Mouse (Mus musculus) left cerebral cortex, adult 2 months (tissue): Measurements from ENCODE around the gene Jade2. TPM values are rescaled to one million over a fixed set of nuclear protein-coding genes. Genes with fewer than 3 reads are reported as not detected.

Source experiments
- DNase-seq, 2 experiments: peaks; one replicate each; pipeline ENCODE4 v3.0.0; 2021 to 2022; ENCODE audit warnings: low spot score in 2 of 2, mixed read lengths in 1 of 2; ENCODE audit errors: extremely low spot score in 1 of 2
- H3K27ac ChIP-seq: fragments of 200-600 bp; 2 replicates; pipeline ENCODE4 v1.8.1; 2022
- H3K4me3 ChIP-seq: fragments of 200-600 bp; 2 replicates; pipeline ENCODE4 v1.8.1; 2022
- CTCF ChIP-seq: fragments of 200-600 bp; IDR thresholded peaks from 2 replicates; pipeline ENCODE4 v1.8.1; 2022; ENCODE audit warnings: antibody characterized with exemption, mild to moderate bottlenecking, moderate library complexity
- intact Hi-C: fragments of 180-260 bp; cut with DNase I; formaldehyde crosslinking; loops from one replicate; pipeline ENCODE4 v1.15.1; 2025
- total RNA-seq, 2 experiments: library from RNA; stranded (reverse); gene quantifications; 2 replicates each; pipeline ENCODE4 v1.2.3; 2021

The Jade2 gene
- total RNA-seq, 2 experiments from 2014 or later, result 49.6 to 60.3 TPM

DNA sequence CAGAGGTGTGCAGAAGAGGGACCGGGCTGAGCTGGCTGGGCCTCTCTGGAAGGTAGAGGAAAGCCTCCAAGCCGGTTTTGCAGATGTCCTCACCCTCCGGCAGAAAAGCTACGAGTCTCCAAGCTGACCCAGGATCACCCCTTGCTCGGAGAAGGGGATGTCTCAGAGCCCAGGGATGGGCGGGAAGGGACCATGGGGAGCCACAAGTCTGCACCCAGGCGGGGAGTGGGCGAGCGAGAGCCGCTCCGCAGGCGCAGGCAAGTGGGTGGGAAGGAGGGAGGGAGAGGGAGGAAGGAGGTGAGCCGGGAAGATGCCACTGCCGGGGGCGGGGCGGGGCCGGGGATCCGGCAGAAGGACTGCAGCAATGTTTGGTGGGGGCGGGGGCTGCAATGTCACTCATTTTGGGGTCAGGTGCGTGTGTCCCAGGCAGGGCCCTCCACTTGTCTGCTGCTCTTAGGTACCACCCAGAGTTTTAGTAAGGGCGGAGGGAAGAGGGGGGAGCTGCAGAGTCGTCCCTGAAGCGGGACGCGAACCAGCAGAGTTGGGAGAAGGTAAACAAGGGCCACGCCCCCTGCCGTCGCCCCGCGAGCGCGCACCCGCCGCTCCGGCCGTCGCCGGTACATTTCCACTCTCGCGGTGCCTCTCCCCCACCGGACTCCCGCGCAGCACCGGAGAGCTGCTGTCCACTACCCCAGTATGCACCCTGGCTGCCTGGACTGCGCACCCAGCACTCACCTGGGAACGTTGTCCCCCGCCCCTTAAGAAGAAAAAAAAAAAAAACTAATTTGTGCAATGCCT, 1.4 kb downstream of the Jade2 start:
- peak; percentile 44 for TF ChIP-seq CTCF
- intact Hi-C loops, result loop anchor here (1.0 to 5.0 kb wide), 4 partner anchors 35 to 243 kb away; partner anchors contain the start of gene Ppp2ca
- H3K4me3 ChIP-seq, result peak overlapping the region; percentile 97

DNA sequence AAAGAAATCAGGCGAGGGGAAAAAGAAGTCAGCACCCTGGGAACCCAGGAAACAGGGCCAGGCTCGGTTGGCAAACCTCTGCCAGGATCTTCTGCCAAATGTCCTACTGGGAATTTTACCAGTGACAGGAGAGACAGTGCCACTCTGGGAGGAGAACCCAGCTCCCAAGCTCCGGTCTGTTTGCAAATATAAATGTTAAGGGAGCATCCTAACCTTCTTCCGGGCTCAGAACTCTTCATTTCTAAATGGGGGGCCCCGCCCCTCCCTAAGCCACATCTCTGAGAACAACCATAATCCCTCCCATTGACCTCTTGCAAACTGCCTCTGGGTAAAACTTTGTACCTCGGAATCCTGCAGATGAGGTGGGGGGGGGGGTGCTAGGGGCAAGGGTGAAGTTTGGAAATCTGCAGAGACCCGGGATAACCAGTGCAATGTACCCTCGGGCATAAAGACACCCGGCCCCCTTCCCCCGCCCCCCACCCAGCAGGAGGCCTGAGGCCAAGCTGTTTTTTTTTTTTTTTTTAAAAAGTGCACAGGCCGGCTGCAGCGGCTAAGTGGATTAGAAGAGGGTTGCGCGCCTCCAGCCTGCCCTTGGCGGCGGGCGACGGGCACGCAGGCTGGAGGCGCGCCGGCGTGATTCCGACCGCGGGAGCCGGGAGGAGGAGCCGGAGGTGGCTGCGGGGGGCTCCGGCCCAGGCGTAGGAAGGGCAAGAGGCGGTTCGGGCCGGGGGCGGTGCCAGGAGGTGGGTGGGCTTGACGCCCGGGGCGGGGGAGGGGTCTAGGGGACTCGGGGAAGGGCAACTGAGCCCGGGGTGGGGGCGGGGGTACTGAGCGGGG, 2.3 kb downstream of the Jade2 start:
- peak overlapping the region; percentile 97 for H3K4me3 ChIP-seq
- H3K27ac ChIP-seq, result peak overlapping the region; percentile 99
- peak; percentile 50 for TF ChIP-seq CTCF
- intact Hi-C loops, result loop anchor here (5.0 kb wide), 1 partner anchor 92 kb away; no protein-coding TSS in a partner anchor
- peak; percentile 68 to 77 for DNase-seq

More for the DNA sequence above, 1.4 kb downstream of the Jade2 start:
- H3K27ac ChIP-seq, result peak overlapping the region; percentile 99
- peak; percentile 78 to 79 for DNase-seq

GRCm38 (mm10) chr11:51852595-51852994, 4.9 kb downstream of the Jade2 start:
- no peak overlapping the region for H3K4me3 ChIP-seq
- no peak for DNase-seq
- no peak overlapping the region for H3K27ac ChIP-seq
- no peak for TF ChIP-seq CTCF
- intact Hi-C loops, result no loop called here

DNA sequence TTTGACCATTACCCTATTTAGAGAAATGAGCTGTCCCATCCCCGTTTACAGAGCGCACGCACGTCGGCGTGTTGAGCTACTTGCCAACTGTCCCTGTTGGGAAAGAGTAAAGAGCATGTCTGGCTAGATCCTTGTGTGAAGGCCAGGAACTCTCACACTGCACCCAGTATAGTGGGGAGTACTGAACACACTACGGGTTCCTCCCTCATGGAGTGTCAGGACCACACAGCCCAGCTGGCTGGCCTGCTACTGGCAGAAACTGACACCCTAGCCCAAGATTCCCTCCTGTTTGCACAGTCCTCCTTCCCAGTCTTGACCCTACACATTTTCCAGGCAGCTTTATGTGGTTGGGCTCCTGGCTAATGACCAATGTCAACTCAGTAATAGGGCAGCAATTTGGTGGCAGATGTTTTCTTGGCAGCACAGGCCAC, 5.3 kb downstream of the Jade2 start:
- no peak for TF ChIP-seq CTCF
- intact Hi-C loops, result no loop called here
- DNase-seq, result no peak

GRCm38 (mm10) chr11:51850741-51851330, 6.6 kb downstream of the Jade2 start:
- no peak for TF ChIP-seq CTCF
- no peak overlapping the region for H3K27ac ChIP-seq
- no peak overlapping the region for H3K4me3 ChIP-seq
- DNase-seq, result no peak
- intact Hi-C loops, result no loop called here

More for the DNA sequence above, 5.3 kb downstream of the Jade2 start:
- no peak overlapping the region for H3K27ac ChIP-seq
- no peak overlapping the region for H3K4me3 ChIP-seq

- intact Hi-C loops, result no loop called here
- DNase-seq, result no peak
- TF ChIP-seq CTCF, result no peak
- Histone ChIP-seq H3K4me3 (no peak overlapping the region), H3K27ac (no peak overlapping the region)
These were observed 9.1 kb downstream of the Jade2 start for GRCm38 (mm10) chr11:51848324-51848723.

GRCm38 (mm10) chr11:51847902-51848301, 9.6 kb downstream of the Jade2 start:
- no peak overlapping the region for H3K4me3 ChIP-seq
- TF ChIP-seq CTCF, result no peak
- no peak overlapping the region for H3K27ac ChIP-seq
- intact Hi-C loops, result no loop called here
- no peak for DNase-seq

- intact Hi-C loops, result no loop called here
- Histone ChIP-seq H3K4me3 (no peak overlapping the region), H3K27ac (no peak overlapping the region)
- no peak for DNase-seq
- no peak for TF ChIP-seq CTCF
These were observed 11.2 kb downstream of the Jade2 start for GRCm38 (mm10) chr11:51845981-51846883.

GRCm38 (mm10) chr11:51844529-51845098, 12.8 kb downstream of the Jade2 start:
- intact Hi-C loops, result no loop called here
- no peak for TF ChIP-seq CTCF
- H3K27ac ChIP-seq, result no peak overlapping the region
- no peak overlapping the region for H3K4me3 ChIP-seq
- no peak for DNase-seq

DNA sequence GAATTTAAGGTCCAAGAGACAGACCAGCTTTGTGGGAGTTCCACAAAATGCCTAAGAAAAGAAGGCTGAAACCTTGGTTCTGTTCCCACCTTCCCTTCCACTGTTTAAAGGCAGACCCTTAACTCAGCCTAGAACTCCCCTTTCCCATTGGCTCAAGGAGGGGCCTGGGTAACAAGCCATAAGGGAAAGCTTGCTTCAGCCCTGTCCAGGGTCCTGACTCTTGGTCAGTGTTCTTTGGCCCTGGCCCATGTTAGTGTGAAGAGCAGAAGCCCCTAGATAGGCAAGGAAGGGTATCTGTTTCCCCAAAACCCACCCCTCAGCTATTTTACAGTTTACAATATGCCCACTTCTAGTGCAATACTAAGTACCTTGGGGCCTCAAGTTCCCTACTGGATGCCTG, 13.6 kb downstream of the Jade2 start:
- DNase-seq, result no peak
- TF ChIP-seq CTCF, result no peak
- no peak overlapping the region for H3K4me3 ChIP-seq
- H3K27ac ChIP-seq, result no peak overlapping the region
- intact Hi-C loops, result no loop called here

- intact Hi-C loops, result no loop called here
- Histone ChIP-seq H3K4me3 (no peak overlapping the region), H3K27ac (no peak overlapping the region)
- TF ChIP-seq CTCF, result no peak
- no peak for DNase-seq
These were observed 14.3 kb downstream of the Jade2 start for GRCm38 (mm10) chr11:51843168-51843567.
